Mouse (Mus musculus) forebrain, embryonic 13.5 days (tissue): ENCODE data around the gene Vangl2. TPM values are rescaled to one million over a fixed set of nuclear protein-coding genes. Genes with fewer than 3 reads are reported as not detected.
"Not testable (repeated sequence)": the region's sequence is repeated elsewhere in the genome, so short reads cannot be mapped to it uniquely, and the experiment has no call there.

Experiments used
- ATAC-seq: fragments of 200-750 bp; cut with Nextera tagmentation; 2 replicates; pipeline ENCODE4 v1.8.0; 2017
- H3K27ac ChIP-seq: fragments of 300-500 bp; sonication (generic); 2 replicates; pipeline ENCODE4 v1.5.1; 2015; ENCODE audit warnings: inconsistent platforms, mild to moderate bottlenecking, moderate library complexity
- H3K27me3 ChIP-seq: fragments of 300-500 bp; sonication (generic); 2 replicates; pipeline ENCODE4 v1.6.1; 2015; ENCODE audit warnings: mild to moderate bottlenecking, inconsistent platforms
- H3K36me3 ChIP-seq: fragments of 300-500 bp; sonication (generic); 2 replicates; pipeline ENCODE4 v1.6.1; 2015; ENCODE audit warnings: mild to moderate bottlenecking, inconsistent platforms; ENCODE audit not compliant: poor library complexity, severe bottlenecking
- H3K4me1 ChIP-seq: fragments of 300-500 bp; sonication (generic); 2 replicates; pipeline ENCODE4 v1.6.1; 2015; ENCODE audit warnings: inconsistent platforms
- H3K4me2 ChIP-seq: fragments of 300-500 bp; sonication (generic); 2 replicates; pipeline ENCODE4 v1.6.1; 2015; ENCODE audit warnings: inconsistent platforms, mild to moderate bottlenecking, moderate library complexity
- H3K4me3 ChIP-seq: fragments of 300-500 bp; sonication (generic); 2 replicates; pipeline ENCODE4 v1.5.1; 2015; ENCODE audit warnings: mild to moderate bottlenecking, inconsistent platforms
- H3K9ac ChIP-seq: fragments of 300-500 bp; sonication (generic); 2 replicates; pipeline ENCODE4 v1.6.1; 2015; ENCODE audit warnings: mild to moderate bottlenecking, inconsistent platforms
- H3K9me3 ChIP-seq: fragments of 300-500 bp; sonication (generic); replicated peaks from 2 replicates; pipeline ENCODE4 v1.6.1; 2016; ENCODE audit warnings: inconsistent platforms
- WGBS: fragments of 180-500 bp; shearing (Covaris S2); methylation state at CpG from one replicate; pipeline ENCODE4 v1.1.7; 2015; 5-methylcytosine and 5-hydroxymethylcytosine counted together
- polyA plus RNA-seq: library from polyadenylated mRNA; unstranded; fragments of >200 nt; fragmentation: Nextera tagmentation; extraction: Ambion mirVana; gene quantifications from 2 replicates; pipeline ENCODE4 v1.2.1, GENCODE M21; 2015

The Vangl2 gene
- polyA plus RNA-seq, 1 experiment from 2014 or later: 55.4 TPM

GRCm38 (mm10) chr1:171975831-171976230, 52.4 kb downstream of the Vangl2 start:
- no peak overlapping the region for H3K4me2 ChIP-seq
- no peak overlapping the region for H3K4me3 ChIP-seq
- ATAC-seq: no peak
- H3K27me3 ChIP-seq: no peaks in the 10 kb centered on the region
- 0 out of 2 replicates have a peak, but pooled peaks cover 3% of the 10 kb centered on the region for H3K9me3 ChIP-seq
- H3K4me1 ChIP-seq: peaks cover 21% of the 10 kb centered on the region
- H3K9ac ChIP-seq: no peak overlapping the region
- H3K27ac ChIP-seq: no peak overlapping the region
- no peaks in the 10 kb centered on the region for H3K36me3 ChIP-seq
- WGBS: 69% methylated on average over 4 of the region's 4 CpGs

GRCm38 (mm10) chr1:171975377-171975776, 52.9 kb downstream of the Vangl2 start:
- ATAC-seq: no peak

GRCm38 (mm10) chr1:171974361-171974760, 53.9 kb downstream of the Vangl2 start:
- not testable (repeated sequence) for H3K27ac ChIP-seq, H3K4me3 ChIP-seq, ATAC-seq, H3K9me3 ChIP-seq, H3K4me2 ChIP-seq, H3K36me3 ChIP-seq, H3K9ac ChIP-seq, H3K27me3 ChIP-seq
- H3K4me1 ChIP-seq: peaks cover 13% of the 10 kb centered on the region
- WGBS: 98% methylated on average over 2 of the region's 2 CpGs

More at GRCm38 (mm10) chr1:171975377-171975776, 52.9 kb downstream of the Vangl2 start:
- H3K27me3 ChIP-seq: no peaks in the 10 kb centered on the region
- H3K4me1 ChIP-seq: peaks cover 21% of the 10 kb centered on the region
- WGBS: 89% methylated on average over 9 of the region's 9 CpGs
- no peak overlapping the region for H3K4me2 ChIP-seq
- no peaks in the 10 kb centered on the region for H3K36me3 ChIP-seq
- no peak overlapping the region for H3K9ac ChIP-seq
- 0 out of 2 replicates have a peak, but pooled peaks cover 3% of the 10 kb centered on the region for H3K9me3 ChIP-seq
- no peak overlapping the region for H3K27ac ChIP-seq
- H3K4me3 ChIP-seq: no peak overlapping the region

- no peak overlapping the region for H3K27ac ChIP-seq
- H3K9ac ChIP-seq: no peak overlapping the region
- H3K9me3 ChIP-seq: 0 out of 2 replicates have a peak, but pooled peaks cover 3% of the 10 kb centered on the region
- H3K4me3 ChIP-seq: no peak overlapping the region
- H3K36me3 ChIP-seq: no peaks in the 10 kb centered on the region
- H3K4me1 ChIP-seq: peaks cover 10% of the 10 kb centered on the region
- no peak; the same call in 1 of the 2 replicates for ATAC-seq
- H3K4me2 ChIP-seq: no peak overlapping the region
- H3K27me3 ChIP-seq: no peaks in the 10 kb centered on the region
- WGBS: 31% methylated on average over 10 of the region's 10 CpGs
Observed at GRCm38 (mm10) chr1:171970854-171971586, 57.2 kb downstream of the Vangl2 start.

- Histone ChIP-seq H3K4me3 (no peak overlapping the region), H3K9me3 (no peaks in the 10 kb centered on the region), H3K4me1 (peaks cover 10% of the 10 kb centered on the region), H3K4me2 (no peak overlapping the region), H3K27me3 (no peaks in the 10 kb centered on the region), H3K9ac (no peak overlapping the region), H3K27ac (no peak overlapping the region), H3K36me3 (no peaks in the 10 kb centered on the region)
- no peak for ATAC-seq
- WGBS: 93% methylated on average over 6 of the region's 6 CpGs
Observed at GRCm38 (mm10) chr1:171969221-171969620, 59.0 kb downstream of the Vangl2 start.

- H3K9me3 ChIP-seq: no peaks in the 10 kb centered on the region
- 91% methylated on average over 6 of the region's 6 CpGs for WGBS
- H3K4me1 ChIP-seq: peaks cover 9% of the 10 kb centered on the region
- ATAC-seq: no peak
- H3K4me2 ChIP-seq: no peak overlapping the region
- no peak overlapping the region for H3K27ac ChIP-seq
- no peak overlapping the region for H3K4me3 ChIP-seq
- no peak overlapping the region for H3K9ac ChIP-seq
- H3K27me3 ChIP-seq: no peaks in the 10 kb centered on the region
- H3K36me3 ChIP-seq: no peaks in the 10 kb centered on the region
Observed at GRCm38 (mm10) chr1:171966054-171966790, 62.0 kb downstream of the Vangl2 start.

GRCm38 (mm10) chr1:171963613-171964012, 64.6 kb downstream of the Vangl2 start:
- no peak overlapping the region for H3K4me2 ChIP-seq
- WGBS: 87% methylated on average over 6 of the region's 6 CpGs
- no peak overlapping the region for H3K9ac ChIP-seq
- H3K9me3 ChIP-seq: no peaks in the 10 kb centered on the region
- no peak for ATAC-seq
- H3K27me3 ChIP-seq: no peaks in the 10 kb centered on the region
- no peaks in the 10 kb centered on the region for H3K4me1 ChIP-seq
- H3K27ac ChIP-seq: no peak overlapping the region
- H3K4me3 ChIP-seq: no peak overlapping the region
- H3K36me3 ChIP-seq: no peaks in the 10 kb centered on the region

- Histone ChIP-seq H3K4me3 (no peak overlapping the region), H3K4me1 (no peaks in the 10 kb centered on the region), H3K9me3 (no peaks in the 10 kb centered on the region), H3K4me2 (no peak overlapping the region), H3K27me3 (no peaks in the 10 kb centered on the region), H3K36me3 (no peaks in the 10 kb centered on the region), H3K9ac (no peak overlapping the region), H3K27ac (no peak overlapping the region)
- ATAC-seq: no peak
- WGBS: 91% methylated on average over 6 of the region's 6 CpGs
Observed at GRCm38 (mm10) chr1:171961704-171962103, 66.5 kb downstream of the Vangl2 start.

- Histone ChIP-seq H3K36me3 (no peaks in the 10 kb centered on the region), H3K4me1 (no peaks in the 10 kb centered on the region), H3K9ac (no peak overlapping the region), H3K4me3 (no peak overlapping the region), H3K4me2 (no peak overlapping the region), H3K27ac (no peak overlapping the region), H3K9me3 (no peaks in the 10 kb centered on the region), H3K27me3 (no peaks in the 10 kb centered on the region)
- ATAC-seq: no peak
- WGBS: 89% methylated on average over 5 of the region's 5 CpGs
Observed at GRCm38 (mm10) chr1:171960726-171961125, 67.5 kb downstream of the Vangl2 start.

- Histone ChIP-seq H3K9me3 (no peaks in the 10 kb centered on the region), H3K36me3 (no peaks in the 10 kb centered on the region), H3K4me1 (no peaks in the 10 kb centered on the region), H3K4me2 (no peak overlapping the region), H3K4me3 (no peak overlapping the region), H3K27me3 (no peaks in the 10 kb centered on the region), H3K9ac (no peak overlapping the region), H3K27ac (no peak overlapping the region)
- 92% methylated on average over 2 of the region's 2 CpGs for WGBS
- ATAC-seq: no peak
Observed at GRCm38 (mm10) chr1:171957411-171957810, 70.8 kb downstream of the Vangl2 start.

- WGBS: 80% methylated on average over 6 of the region's 6 CpGs
- no peaks in the 10 kb centered on the region for H3K36me3 ChIP-seq
- no peak overlapping the region for H3K27ac ChIP-seq
- ATAC-seq: no peak
- H3K9me3 ChIP-seq: no peaks in the 10 kb centered on the region
- H3K4me2 ChIP-seq: no peak overlapping the region
- H3K9ac ChIP-seq: no peak overlapping the region
- no peak overlapping the region for H3K4me3 ChIP-seq
- H3K4me1 ChIP-seq: no peaks in the 10 kb centered on the region
- no peaks in the 10 kb centered on the region for H3K27me3 ChIP-seq
Observed at GRCm38 (mm10) chr1:171955071-171955470, 73.2 kb downstream of the Vangl2 start.
